In genomic region chr19:44295251-44295650, GRCm38 (mm10) we compare ENCODE assay signal across 7 mouse cellular contexts. TPM values are rescaled to one million over a fixed set of nuclear protein-coding genes. Genes with fewer than 3 reads are reported as not detected.
A peak's percentile ranks its signal among the peaks of the same experiment; 100 is the strongest.
DNase-seq lines count a peak whose midpoint lies in the region; ATAC-seq lines count a peak whose summit lies in the region.

No protein-coding gene starts in this region.

- peak overlapping the region; percentile 22; the same call in 1 of the 2 replicates for H3K27ac ChIP-seq in heart, embryonic 12.5 days (ENCODE audit: poor library complexity, severe bottlenecking)
- H3K27ac ChIP-seq in limb, embryonic 15.5 days: peak overlapping the region; percentile 97

- H3K4me1 ChIP-seq in heart, embryonic 12.5 days (replicated peaks): peaks cover 71% of the 10 kb centered on the region
- H3K4me1 ChIP-seq in limb, embryonic 15.5 days: peaks cover 59% of the 10 kb centered on the region

- H3K9me3 ChIP-seq in heart, embryonic 12.5 days (replicated peaks): no peaks in the 10 kb centered on the region
- H3K9me3 ChIP-seq in limb, embryonic 15.5 days: no peaks in the 10 kb centered on the region

- H3K4me3 ChIP-seq in heart, embryonic 12.5 days: peak overlapping the region; percentile 92
- peak overlapping the region; percentile 80 for H3K4me3 ChIP-seq in limb, embryonic 15.5 days

- peak overlapping the region; percentile 77 for H3K9ac ChIP-seq in heart, embryonic 12.5 days
- H3K9ac ChIP-seq in limb, embryonic 15.5 days: peak overlapping the region; percentile 87

- H3K27me3 ChIP-seq in heart, embryonic 12.5 days (replicated peaks): no peaks in the 10 kb centered on the region
- H3K27me3 ChIP-seq in limb, embryonic 15.5 days: no peaks in the 10 kb centered on the region

- peaks cover 54% of the 10 kb centered on the region for H3K36me3 ChIP-seq in heart, embryonic 12.5 days
- peaks cover 48% of the 10 kb centered on the region for H3K36me3 ChIP-seq in limb, embryonic 15.5 days

- no peak for ATAC-seq in heart, embryonic 12.5 days (ENCODE audit: insufficient number of reproducible peaks, low FRiP score)
- ATAC-seq in limb, embryonic 15.5 days (ENCODE audit: insufficient number of reproducible peaks, low FRiP score, low TSS enrichment, low read depth): no peak
- ATAC-seq in monocyte, adult 5-6 weeks (replicated peaks; ENCODE audit: insufficient number of reproducible peaks, low FRiP score, low TSS enrichment, poor library complexity, severe bottlenecking): no peak

- peak; percentile 79 for DNase-seq in 3134 (ENCODE audit: extremely low read depth, insufficient read length, low spot score)
- DNase-seq in 3T3-L1 (ENCODE audit: low read depth, low spot score): peak; percentile 98
- peak; percentile 60 for DNase-seq in cerebellum, adult 8-10 months
- peak; percentile 59 to 70 for DNase-seq in natural killer cell, adult 2 months (ENCODE audit: low spot score in 2 of 2)

- peak overlapping the region; percentile 91 for H3K4me2 ChIP-seq in heart, embryonic 12.5 days
- peak overlapping the region; percentile 84 for H3K4me2 ChIP-seq in limb, embryonic 15.5 days

- WGBS in heart, embryonic 12.5 days: 14% methylated on average over 3 of the region's 3 CpGs
- 2% methylated on average over 3 of the region's 3 CpGs for WGBS in limb, embryonic 15.5 days

RNA-seq across cellular contexts. Expression of gene Scd2, which starts 1.8 kb away (rescaled TPM):
- polyA plus RNA-seq in heart, embryonic 12.5 days (2016; fragmentation: Nextera tagmentation; extraction: Ambion mirVana): 216 and 231 TPM in 2 replicates
- 200 and 221 TPM in 2 replicates for polyA plus RNA-seq in limb, embryonic 15.5 days (2015; fragmentation: Nextera tagmentation; extraction: Ambion mirVana)
- 38.6 to 52.6 TPM (median 50.7 TPM) in 3 replicates for total RNA-seq in monocyte, adult 5-6 weeks (2017)

RNA-seq across cellular contexts. Expression of gene Scd4, which starts 37.6 kb away (rescaled TPM):
- 0.29 and 0.42 TPM in 2 replicates for polyA plus RNA-seq in heart, embryonic 12.5 days (2016; fragmentation: Nextera tagmentation; extraction: Ambion mirVana)
- 0.20 and 0.41 TPM in 2 replicates for polyA plus RNA-seq in limb, embryonic 15.5 days (2015; fragmentation: Nextera tagmentation; extraction: Ambion mirVana)
- total RNA-seq in monocyte, adult 5-6 weeks (2017): 1.7 TPM in 1 of 3 replicates, not detected in the others
